Mouse (Mus musculus) layer of hippocampus, postnatal 14 days (tissue): ENCODE results near the gene Cpsf4l. TPM values are rescaled to one million over a fixed set of nuclear protein-coding genes. Genes with fewer than 3 reads are reported as not detected.

Experiments used
- DNase-seq, 2 experiments: peaks; one replicate each; pipeline ENCODE4 v3.0.0; 2021 to 2022; ENCODE audit warnings: low spot score in 2 of 2, mixed read lengths in 1 of 2
- total RNA-seq, 2 experiments: library from RNA; stranded (reverse); gene quantifications; 2 replicates each; pipeline ENCODE4 v1.2.3; 2021

The Cpsf4l gene
- total RNA-seq, 2 experiments from 2014 or later: not detected

DNA sequence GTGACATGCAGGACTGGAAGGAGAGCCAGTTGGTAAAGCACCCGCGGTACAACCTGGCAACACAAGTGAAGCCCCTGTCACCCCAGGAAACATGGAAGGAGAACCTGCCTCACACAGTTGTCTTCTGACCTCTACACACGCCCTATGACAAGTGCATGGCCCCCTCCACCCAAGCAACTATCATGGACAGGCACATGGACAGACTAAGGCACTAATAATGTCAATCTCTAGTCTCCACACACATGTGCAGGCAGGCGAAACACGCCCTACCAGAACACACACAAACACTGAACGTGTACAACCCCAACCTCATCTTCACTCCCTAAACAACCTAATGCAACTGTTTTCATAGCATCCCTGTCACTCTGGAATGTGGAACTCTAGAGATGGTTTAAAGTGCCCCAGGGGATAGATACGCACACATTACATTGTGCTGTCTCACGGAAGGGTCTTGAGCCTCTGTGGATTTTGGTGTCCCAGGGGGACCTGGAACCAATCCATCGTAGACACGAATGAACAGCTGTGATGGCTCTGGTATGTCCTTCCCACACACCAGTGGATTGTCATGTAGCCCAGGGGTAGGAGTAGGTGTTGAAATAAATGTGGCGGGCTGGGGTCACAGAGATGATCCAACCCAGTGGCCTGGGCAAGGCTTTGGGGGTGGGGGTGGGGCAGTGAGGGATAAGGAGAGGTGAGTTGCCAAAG, 27.2 kb upstream of the Cpsf4l start:
- no peak for DNase-seq

DNA sequence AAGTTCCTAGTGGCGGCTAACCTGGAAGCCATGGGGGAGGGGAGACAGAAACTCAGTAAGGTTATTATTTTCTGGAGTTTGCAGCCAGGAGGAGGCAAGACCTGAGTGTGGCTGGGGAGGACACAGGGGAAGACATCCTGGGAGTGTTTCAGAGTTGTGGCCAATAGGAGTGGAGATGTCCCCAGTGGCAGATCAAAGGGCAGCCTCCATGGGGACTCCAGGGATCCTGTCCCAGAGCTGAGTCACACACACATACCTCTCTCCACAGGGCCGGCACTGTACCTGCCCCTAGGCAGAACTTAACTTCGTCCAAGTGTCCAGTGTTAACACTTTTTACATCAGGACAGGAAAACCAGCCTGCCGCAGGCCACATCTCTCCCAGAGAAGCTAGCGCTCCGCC, 25.3 kb upstream of the Cpsf4l start:
- no peak for DNase-seq

DNA sequence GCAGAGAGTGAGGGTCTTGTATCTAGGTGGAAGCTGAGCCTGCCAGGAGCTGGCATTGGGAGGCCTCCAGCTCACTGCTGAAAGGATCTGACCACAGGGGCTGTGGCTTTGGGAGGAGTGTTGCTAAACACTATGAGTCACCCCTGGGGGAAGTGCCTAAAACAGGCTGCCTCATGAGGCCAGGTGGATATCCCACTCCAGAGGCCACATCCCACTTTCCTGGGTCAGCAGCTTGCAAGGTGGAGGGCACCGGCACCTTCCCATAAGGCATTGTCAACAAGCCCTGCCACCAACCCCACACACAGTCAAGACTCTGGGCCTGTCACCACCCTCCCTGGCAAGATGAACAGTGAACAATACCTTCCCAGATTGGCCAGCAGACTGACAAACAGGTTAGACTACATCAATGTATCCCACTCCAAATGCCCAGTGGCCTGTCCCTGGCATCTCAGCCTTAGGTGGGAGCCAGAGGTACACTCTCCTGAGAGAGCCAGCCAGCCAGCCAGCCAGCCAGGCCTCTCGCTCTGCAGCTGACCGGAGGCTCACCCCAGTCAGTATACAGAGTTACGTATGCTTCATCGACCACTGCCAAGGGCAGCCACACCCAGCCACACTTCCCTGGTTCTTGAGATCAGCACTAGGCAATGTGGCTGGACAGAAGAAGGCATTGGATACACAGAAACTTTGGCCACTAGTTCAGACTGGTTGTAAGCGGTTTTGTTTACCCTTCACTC, 24.0 kb upstream of the Cpsf4l start:
- no peak for DNase-seq

DNA sequence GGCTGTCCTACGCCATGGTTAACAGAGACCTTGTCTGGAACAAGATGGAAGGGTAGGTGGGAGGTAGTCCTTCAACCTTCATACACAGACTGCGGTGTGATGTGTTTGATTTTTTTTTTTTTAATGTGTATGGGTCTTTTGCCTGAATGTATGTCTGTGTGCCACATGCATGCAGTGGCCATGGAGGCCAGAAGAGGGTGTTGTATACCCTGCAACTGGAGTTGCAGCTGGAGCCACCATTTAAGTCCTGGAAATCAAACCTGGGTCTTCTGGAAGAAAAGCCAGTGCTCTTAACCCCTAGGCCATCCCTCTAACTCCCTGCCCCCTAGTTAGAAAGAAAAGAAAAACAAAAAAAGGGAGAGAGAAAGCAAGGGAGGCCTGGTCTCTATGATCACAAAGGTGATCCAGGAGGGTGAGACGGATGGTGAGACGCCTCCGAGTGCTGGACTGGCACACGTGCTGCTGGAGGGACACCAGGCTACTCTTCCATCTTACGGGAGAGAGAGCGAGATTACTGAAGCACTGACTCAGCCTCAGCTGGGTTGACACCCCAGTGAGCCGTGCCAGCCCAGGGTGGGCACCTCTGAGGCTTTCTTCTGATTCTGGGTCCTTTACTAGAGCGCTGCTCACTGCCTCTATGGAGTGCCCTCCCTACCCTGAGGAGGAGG, 22.3 kb upstream of the Cpsf4l start:
- DNase-seq: no peak

DNA sequence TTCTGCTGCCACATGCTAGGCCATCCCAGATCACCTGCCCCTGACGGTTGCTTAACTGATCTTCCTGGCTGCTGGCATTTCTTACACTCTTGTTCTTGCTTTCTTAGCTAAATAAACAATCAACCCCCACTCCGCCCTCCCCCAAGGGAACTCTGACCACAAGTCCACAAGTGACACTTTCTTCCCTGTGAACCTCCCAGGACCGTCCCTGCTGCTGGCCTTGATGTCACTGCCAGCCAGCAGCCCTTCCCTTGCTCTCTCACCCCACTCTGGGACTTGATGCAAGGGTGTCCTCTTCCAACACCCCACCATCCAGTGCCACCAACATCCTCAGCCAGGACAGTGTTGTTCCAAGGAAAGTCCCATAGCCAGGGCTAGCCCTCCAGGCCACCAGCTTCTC, 21.1 kb upstream of the Cpsf4l start:
- no peak for DNase-seq

DNA sequence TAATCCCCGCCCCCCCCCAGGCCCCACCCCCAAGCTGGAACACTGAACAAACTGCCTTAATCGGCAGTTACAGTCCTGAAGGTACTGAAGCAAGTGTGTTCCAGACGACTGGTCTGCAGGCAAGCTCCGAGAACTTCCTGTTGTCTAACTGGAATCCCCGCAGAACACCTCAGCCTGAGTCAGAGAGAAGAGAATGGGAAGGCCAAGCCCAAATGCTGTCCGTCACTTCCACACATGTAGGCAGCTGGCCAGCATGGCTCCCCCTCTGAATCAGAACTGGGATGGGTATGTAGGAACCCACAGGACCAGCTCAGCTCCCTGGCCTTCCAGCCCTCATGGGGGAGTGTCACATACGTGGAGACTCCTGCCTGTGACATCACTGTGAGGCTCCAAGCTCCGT, 20.1 kb upstream of the Cpsf4l start:
- DNase-seq: no peak

DNA sequence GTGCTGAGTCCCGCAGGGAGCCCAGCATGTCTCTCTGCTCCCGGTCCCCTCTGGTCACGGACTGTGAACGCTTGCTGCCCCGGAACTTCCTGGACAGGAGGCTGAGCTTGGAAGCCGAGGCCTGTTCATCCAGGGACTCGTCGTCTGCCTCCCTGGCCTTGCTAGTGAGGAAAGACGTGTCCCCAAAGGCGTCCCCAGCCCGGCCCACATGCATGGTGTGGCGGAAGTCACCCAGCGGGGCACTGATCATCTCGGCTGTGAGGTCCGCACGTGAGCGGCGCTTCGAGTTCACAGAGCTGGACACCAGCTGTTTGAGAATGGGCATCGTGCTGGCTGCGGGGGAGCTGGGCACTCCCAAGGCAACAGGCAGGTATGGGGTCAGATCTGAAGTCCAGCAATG, 19.4 kb upstream of the Cpsf4l start:
- no peak for DNase-seq

DNA sequence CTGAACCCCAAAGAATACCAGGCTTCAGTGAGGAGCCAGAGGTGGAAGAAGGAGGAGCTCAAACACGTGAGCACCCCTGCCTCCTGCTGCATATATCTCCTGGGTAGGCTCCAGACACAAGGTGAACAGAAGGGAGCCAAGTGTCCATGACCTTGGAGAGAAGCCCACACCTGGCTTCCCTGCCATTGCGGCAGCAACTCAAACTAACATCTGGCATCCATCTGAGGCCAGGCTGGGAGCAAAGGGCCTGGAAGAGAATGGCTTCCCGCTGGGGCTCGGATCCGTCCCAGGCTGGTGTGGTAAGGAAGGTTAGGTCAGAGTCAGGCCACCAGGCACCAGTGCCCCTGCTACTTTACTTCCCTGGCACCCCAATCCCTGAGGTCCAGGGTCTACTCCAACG, 18.2 kb upstream of the Cpsf4l start:
- DNase-seq: no peak

DNA sequence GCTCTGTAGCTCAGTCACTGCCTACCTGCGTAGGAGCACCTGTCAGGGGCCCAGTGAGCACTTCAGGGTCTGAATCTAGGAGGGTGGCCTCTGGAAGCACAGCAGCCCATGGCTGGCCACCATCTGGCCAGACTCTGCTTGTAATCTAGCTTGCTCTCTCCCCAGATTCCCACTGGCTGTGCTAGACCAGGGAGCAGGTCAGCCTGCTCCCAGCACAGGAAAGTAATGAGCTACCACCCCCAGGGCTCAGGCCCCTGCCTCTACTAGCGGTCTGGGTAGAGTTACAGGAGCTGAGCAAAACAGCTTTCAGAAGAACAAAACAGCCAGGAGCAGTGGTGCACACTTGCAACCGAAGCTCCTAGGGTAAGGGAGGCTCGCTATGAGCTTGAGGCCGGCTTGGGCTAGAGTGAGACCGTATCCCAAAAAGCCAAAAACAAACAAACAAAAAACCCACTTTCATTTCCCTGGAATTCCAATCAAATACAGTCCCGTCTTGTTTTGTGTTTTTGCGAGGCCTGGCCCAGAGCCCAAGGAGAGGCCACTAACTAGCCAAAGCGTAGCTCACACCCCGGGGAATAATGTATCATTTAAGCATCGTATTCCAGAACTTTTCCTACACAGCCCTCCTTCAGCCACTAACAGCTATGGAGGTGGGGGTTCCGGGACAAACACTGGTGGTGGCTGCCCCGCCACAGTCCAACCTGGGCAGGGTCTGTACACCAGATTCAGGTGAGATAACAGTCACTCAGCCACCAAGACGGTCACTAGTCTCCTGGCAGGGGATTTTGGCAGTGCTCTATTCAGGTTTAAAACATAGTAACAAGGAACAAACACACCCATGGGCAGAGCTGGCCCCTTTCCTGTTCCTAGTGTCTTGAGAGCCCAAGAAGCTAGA, 17.4 kb upstream of the Cpsf4l start:
- DNase-seq: no peak

DNA sequence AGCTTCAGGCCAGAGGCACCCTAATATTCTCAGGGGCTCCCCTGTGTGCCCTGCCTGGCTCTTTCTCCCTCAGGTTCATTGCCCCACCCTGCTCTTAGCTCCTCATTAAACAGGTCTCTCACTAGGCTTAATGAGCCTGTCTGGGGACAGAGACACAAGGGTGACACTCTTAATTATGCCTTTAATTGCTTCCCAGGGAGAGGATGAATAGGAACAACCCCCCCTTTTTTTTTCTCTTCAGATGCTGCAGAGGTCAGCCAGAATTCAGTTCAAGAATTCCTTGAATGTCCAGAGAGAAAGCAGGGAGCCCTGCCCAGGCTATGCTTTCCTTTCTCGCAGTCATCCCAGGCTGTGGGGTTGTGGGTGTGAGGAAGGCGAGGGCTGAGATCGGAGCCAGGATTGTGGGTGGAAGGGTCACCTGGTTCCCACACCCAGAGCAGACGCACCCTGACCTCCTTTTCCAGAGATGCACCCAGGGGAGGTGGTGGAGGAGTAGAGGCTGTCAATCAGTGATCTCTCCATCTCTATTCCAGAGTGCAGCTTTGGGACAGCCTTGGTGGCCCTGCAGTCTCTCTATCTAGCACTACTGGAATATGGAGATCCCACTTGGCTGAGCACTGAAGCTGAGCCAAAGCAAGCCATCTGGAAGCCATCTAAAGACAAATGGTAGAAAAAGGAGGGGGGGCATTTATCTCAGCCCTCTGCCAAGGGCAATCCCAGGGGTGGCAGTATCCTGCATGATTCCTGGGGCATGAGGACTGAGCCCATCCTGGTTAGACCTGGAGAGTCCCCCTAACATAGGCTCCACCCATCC, 15.6 kb upstream of the Cpsf4l start:
- no peak for DNase-seq

DNA sequence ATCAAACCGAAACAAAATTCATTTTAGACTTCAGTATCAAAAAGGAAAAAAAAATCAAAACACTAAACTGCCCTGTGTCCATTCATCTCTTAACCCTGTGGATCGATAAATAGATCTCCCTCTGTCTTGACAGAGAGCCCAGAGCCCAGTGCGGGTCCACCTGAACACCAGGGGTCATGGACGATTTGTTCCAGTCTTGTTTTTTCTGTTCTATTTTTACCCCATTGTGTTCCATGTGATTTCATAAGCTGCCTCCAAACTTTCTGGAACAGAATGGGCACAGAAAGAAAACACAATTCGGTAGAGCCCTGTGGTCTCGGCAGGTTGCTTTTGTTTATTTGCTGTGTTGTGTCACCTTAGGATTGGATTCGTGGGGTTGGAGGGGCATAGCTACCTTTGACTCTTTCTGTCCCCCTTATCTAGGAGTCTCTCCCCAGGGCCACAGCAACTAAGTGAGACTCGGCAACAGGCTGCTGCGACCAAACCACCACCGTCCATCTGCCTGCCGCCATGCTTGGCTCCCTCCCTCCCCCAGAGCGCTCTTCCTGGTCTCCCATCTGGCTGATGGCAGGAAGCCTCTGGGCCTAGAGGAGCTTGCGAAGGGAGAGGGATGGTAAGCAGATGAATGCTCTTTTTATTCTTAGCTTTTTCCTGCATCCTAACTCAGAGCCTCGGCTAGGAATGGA, 12.7 kb upstream of the Cpsf4l start:
- peak; percentile 57 to 68 for DNase-seq

DNA sequence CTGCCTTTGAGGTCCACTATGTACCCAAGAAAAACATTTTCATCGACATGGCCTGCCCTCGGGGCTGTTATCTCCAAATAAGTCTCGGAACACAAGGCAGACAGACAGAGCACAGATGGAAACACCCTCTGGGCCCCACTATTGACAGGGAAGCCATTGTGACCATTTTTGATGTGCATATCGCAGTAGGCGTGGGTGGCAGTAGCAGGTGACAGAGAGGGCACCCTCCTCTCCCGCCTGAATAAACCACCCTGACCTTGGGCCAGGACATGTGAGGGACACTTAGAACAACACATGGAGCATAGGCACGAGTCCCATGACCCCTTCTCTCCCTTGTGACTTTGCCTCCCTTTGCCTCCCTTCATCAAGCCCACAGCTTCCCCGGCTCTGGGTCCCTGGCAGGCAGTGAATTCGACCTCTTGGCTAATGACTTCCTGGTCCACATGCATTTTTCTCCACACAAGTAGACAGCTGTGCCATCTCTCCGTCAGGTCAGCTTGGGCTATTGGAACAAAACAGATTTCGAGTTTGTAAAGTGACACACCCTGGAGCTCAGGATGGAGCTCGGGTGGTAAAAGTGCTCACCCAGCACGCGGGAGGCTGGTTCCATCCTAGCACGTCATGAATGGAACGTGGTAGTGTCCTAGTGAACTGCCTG, 8.1 kb upstream of the Cpsf4l start:
- DNase-seq: no peak

DNA sequence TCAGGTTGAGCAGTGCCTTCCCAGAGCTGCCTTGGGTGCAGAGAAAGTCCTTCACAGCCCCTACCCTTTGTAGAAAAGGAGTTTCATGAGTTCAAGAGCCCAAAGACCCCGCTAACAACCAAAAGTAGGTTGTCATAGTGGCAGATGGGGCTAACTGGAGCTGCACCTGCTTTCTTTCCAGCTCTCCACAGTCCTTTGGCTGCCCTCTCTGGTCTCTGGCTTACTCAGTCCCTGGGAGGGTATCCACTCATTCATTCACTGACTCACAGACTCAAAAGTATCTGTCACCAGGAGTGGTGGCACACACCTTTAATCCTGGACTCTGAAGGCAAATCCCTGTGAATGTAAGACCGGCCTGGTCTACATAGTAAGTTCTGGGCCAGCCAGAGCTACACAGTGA, 6.3 kb upstream of the Cpsf4l start:
- no peak for DNase-seq

DNA sequence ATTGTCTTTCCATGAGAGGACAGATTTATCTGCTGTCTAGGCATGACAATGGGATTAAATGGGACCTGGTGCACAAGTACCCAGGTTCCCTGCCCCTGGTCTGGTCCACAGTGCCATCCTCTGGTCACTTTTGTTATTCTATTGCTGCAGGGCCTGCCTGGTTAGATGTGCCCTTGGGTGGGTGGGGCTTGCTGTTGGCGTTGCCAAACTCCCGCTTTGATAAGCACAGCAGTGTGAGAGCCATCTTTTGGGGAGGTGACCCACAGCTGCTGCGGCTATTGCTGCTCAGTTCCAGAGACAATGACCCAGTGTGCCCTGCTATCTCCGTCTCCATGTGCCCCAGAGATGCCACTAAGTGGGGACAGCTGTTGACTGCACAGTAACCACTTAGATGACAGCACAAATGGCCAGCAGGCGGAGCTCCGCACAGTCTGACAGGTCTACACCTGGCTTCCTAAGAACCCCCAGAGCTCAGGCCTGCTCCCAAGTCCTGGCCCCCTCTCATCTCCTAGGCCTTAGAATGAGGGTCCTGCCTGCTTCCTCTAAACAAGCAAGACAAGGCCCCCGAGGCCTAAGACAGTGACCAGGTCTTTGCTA, 5.4 kb upstream of the Cpsf4l start:
- DNase-seq: no peak

DNA sequence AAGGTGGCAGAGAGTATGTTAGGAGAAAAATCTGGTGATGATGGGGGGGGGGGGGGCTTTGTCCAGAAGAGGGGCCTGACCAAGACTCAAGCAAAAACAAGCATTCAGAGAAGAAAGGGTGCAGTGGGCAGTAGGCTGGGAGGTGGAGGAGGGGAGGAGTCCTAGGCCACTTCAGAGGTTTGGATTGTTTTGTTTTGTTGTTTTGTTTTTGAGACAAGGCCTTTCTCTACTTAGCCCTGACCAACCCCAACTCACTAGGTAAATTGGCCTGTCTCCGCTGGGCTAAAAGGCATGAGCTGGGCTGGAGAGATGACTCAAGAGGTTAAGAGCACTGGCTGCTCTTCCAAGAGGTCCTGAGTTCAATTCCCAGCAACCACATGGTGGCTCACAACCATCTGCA, 1.2 kb upstream of the Cpsf4l start:
- DNase-seq: no peak

DNA sequence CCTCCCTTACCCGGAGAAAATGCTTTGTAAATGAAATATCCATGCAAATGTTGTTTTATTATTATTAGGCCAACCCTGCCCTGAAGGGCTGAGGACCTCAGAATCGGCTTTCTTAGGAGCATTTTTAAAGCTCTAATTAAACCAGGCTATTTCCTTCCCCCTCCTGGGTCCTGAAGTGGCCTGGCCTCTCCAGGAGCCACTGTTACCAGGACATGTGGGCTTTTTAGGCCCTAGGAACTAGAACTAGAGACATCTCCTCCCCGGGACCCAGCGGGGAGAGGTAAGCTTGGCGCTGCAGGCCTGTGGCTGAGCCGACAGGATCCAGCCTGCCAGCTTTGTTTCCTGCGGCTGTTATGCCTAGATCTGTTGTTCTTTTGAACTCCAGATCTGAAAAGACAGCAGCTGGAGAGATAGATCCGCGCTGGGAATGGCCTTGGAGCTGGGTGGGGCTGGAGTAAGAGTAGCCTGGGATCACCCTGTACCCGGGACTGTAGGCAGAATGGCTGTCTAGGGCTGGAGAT, 500 bp upstream of the Cpsf4l start:
- no peak for DNase-seq

DNA sequence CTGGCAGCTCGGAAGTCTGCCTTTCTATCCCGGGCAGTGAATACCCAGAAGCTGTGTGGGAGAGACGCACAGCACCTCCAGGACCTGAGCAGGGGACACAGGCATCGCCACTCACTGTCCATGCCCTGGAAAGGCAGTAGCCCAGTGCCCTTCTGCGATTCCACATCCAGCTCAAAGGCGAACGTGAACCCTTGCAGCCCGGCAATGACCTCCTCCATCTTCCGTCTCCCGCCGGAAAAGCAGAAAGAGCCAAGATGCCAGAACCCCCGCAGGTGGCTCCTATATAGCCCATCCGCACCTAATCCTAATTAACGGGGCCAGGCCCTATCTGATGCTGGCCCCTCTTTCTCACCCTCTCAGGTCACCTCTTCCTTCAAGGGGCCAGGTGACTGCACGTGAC, 545 bp downstream of the Cpsf4l start:
- DNase-seq: no peak

DNA sequence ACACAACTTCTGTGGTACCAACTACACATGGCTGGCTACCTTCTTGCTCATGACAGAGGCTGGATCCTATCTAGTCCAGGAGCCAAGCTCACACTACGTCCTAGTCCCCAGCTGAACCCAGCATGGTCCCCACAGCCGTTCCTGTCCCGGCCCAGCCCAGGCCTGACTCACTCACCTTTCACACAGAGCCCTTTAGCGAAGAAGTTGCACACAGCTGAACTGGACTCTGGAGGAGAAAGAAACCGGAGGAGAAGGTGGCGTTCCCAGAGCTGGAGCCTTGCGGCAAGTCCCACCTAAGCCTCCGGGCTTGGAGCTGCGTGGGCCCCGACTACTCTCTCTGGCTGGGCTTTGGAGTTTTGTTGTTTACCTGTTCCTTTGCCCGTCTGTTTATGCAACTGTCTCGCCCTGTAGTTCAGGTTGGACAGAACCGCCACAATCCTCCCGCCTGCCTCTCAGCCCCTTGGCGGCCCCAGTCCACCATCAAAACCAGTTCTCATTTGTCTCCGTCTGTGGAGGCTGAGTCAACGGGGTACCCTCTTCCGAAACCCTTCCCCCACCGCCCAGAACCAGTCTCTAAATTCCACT, 1.1 kb downstream of the Cpsf4l start:
- no peak for DNase-seq
